Mouse (Mus musculus) C2C12 (cell line): ENCODE data around the gene Rab29.

Experiments
- CTCF ChIP-seq: IDR thresholded peaks from one replicate; pipeline ENCODE4 v1.5.1; 2011; ENCODE audit not compliant: control insufficient read depth, insufficient read depth, insufficient read length
- MYOD1 ChIP-seq: IDR thresholded peaks from one replicate; pipeline ENCODE4 v1.6.1; 2011; ENCODE audit warnings: low read depth; ENCODE audit not compliant: control insufficient read depth, insufficient read length
- USF1 ChIP-seq: IDR thresholded peaks from one replicate; pipeline ENCODE4 v1.6.1; 2011; ENCODE audit warnings: low read depth, mild to moderate bottlenecking, control low read depth, moderate library complexity

DNA sequence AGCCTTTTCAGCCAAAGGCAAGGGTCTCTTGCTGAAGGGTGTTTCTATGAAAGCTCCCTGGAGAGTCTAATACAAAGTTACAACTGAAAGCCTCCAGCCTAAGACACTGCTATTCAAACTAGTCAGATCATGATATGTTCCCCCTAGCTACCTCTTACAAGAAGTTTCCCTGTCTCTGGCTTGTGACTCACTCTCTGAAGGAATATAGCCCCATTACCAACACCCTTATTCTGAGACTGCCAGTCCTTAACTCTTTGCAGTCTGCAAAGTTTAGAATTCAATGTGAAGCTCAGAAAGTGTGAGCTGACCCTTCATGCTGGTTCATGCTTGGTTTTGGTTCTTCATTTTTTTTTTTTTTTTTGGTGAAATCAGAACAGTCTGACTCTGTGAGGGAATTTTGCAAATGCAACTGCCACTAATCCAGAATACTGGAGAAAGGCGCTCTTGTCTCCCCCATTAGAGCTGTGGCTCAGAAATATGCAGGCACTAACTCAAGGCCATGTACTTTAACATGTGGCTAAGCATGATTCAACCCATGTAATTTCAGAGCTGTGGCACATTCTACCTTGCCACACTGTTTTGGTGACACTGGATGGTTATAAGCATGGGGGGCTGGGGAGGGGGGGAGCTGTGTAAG is 44.0 kb upstream of the Rab29 start:
- TF ChIP-seq CTCF (no peak), USF1 (no peak), MYOD1 (no peak)
